ENCODE assay signal across 8 mouse cellular contexts in genomic region chr9:44487441-44487840, GRCm38 (mm10). TPM values are rescaled to one million over a fixed set of nuclear protein-coding genes. Genes with fewer than 3 reads are reported as not detected.
DNase-seq lines count a peak whose midpoint lies in the region; ATAC-seq and TF ChIP-seq lines count a peak whose summit lies in the region.

No protein-coding gene starts in this region.

- peak overlapping the region; percentile 83 for H3K27ac ChIP-seq in hindbrain, embryonic 14.5 days
- H3K27ac ChIP-seq in midbrain, embryonic 16.5 days (ENCODE audit: low read length), result peak overlapping the region; percentile 56; the same call in 1 of the 2 replicates

- H3K4me3 ChIP-seq in C2C12 (ENCODE audit: insufficient read depth, poor library complexity, severe bottlenecking), result no peak overlapping the region
- peak overlapping the region; percentile 72 for H3K4me3 ChIP-seq in hindbrain, embryonic 14.5 days (replicated peaks; ENCODE audit: low read length)
- H3K4me3 ChIP-seq in midbrain, embryonic 16.5 days (ENCODE audit: low read depth, low read length), result peak overlapping the region; percentile 24

- no peaks in the 10 kb centered on the region for H3K27me3 ChIP-seq in C2C12 (ENCODE audit: control insufficient read depth, insufficient read depth, insufficient read length)
- no peaks in the 10 kb centered on the region for H3K27me3 ChIP-seq in hindbrain, embryonic 14.5 days (ENCODE audit: control insufficient read depth, insufficient read depth, low read length)
- no peaks in the 10 kb centered on the region for H3K27me3 ChIP-seq in midbrain, embryonic 16.5 days (ENCODE audit: control insufficient read depth, insufficient read depth, low read depth, low read length)

- DNase-seq in adrenal gland, postnatal 14 days, result peak; percentile 93
- DNase-seq in gastrocnemius, adult 18-20 months (ENCODE audit: low spot score), result peak; percentile 93
- DNase-seq in hindbrain, embryonic 14.5 days (ENCODE audit: low spot score), result no peak
- DNase-seq in liver, result peak; percentile 28
- DNase-seq in Muller cell, postnatal 12 days (ENCODE audit: inconsistent ontology term), result no peak
- no peak for DNase-seq in layer of hippocampus, postnatal 25 days (ENCODE audit: extremely low spot score in 1 of 2, low spot score in 1 of 2)

- TF ChIP-seq CTCF in C2C12 (IDR thresholded peaks at IDR 0.05; ENCODE audit: control insufficient read depth, insufficient read depth, insufficient read length), result no peak

- H3K79me3 ChIP-seq in C2C12 (ENCODE audit: low read depth), result peaks cover 76% of the 10 kb centered on the region

- peaks cover 7% of the 10 kb centered on the region for H3K36me3 ChIP-seq in C2C12 (ENCODE audit: control insufficient read depth, insufficient read depth)
- no peaks in the 10 kb centered on the region for H3K36me3 ChIP-seq in hindbrain, embryonic 14.5 days (replicated peaks; ENCODE audit: control insufficient read depth, insufficient read depth)
- H3K36me3 ChIP-seq in midbrain, embryonic 16.5 days (ENCODE audit: control insufficient read depth, insufficient read depth, low read length), result no peaks in the 10 kb centered on the region; the same call in 1 of the 2 replicates

- no peaks in the 10 kb centered on the region for H3K9me3 ChIP-seq in hindbrain, embryonic 14.5 days (ENCODE audit: control insufficient read depth, low read length)
- H3K9me3 ChIP-seq in midbrain, embryonic 16.5 days (replicated peaks; ENCODE audit: control insufficient read depth, low read length, poor library complexity, severe bottlenecking), result no peaks in the 10 kb centered on the region

- WGBS in hindbrain, embryonic 14.5 days, result 17% methylated on average over 7 of the region's 7 CpGs
- WGBS in midbrain, embryonic 16.5 days, result 9% methylated on average over 7 of the region's 7 CpGs

- H3K4me2 ChIP-seq in hindbrain, embryonic 14.5 days (replicated peaks), result peak overlapping the region; percentile 96
- peak overlapping the region; percentile 93 for H3K4me2 ChIP-seq in midbrain, embryonic 16.5 days (ENCODE audit: low read length)

- peaks cover 80% of the 10 kb centered on the region for H3K4me1 ChIP-seq in hindbrain, embryonic 14.5 days (replicated peaks; ENCODE audit: control insufficient read depth, insufficient read depth, low read length)
- peaks cover 71% of the 10 kb centered on the region for H3K4me1 ChIP-seq in midbrain, embryonic 16.5 days (ENCODE audit: control insufficient read depth, insufficient read depth, low read length)

- H3K79me2 ChIP-seq in C2C12 (ENCODE audit: control insufficient read depth, insufficient read depth), result peaks cover 99% of the 10 kb centered on the region

- peak overlapping the region; percentile 95 for H3K9ac ChIP-seq in hindbrain, embryonic 14.5 days
- peak overlapping the region; percentile 49; the same call in 1 of the 2 replicates for H3K9ac ChIP-seq in midbrain, embryonic 16.5 days (ENCODE audit: low read depth, low read length)

- no peak for ATAC-seq in hindbrain, embryonic 14.5 days (ENCODE audit: low FRiP score)
- ATAC-seq in midbrain, embryonic 16.5 days, result no peak

- peak overlapping the region; percentile 31 for H3ac ChIP-seq in C2C12 (ENCODE audit: control insufficient read depth, insufficient read length, low read depth)

TF ChIP-seq in C2C12, 6 proteins besides CTCF, POLR2A, EP300 and RAD21:
- TF ChIP-seq CEBPB (IDR thresholded peaks at IDR 0.05; ENCODE audit: low read depth), result no peak
- TF ChIP-seq MYOG (IDR thresholded peaks at IDR 0.05; ENCODE audit: control insufficient read depth, extremely low read depth, insufficient read length), result no peak
- TF ChIP-seq USF1 (IDR thresholded peaks at IDR 0.05; ENCODE audit: low read depth), result no peak
- no peak for TF ChIP-seq FOSL1 (IDR thresholded peaks at IDR 0.05; ENCODE audit: insufficient read depth, low read length, poor library complexity, severe bottlenecking)
- TF ChIP-seq MYOD1 (IDR thresholded peaks at IDR 0.05; ENCODE audit: control insufficient read depth, insufficient read length, low read depth), result no peak
- TF ChIP-seq MAX (IDR thresholded peaks at IDR 0.05), result no peak

RNA-seq across cellular contexts. Expression of gene Bcl9l, which starts 4.8 kb away (rescaled TPM):
- polyA plus RNA-seq in C2C12 (2012; fragmentation: generic; extraction: Trizol), result 31.4 TPM
- total RNA-seq in adrenal gland, postnatal 14 days (2021), result 59.3 and 61.7 TPM in 2 replicates
- total RNA-seq in gastrocnemius, adult 18-20 months (2021), result 10 to 100 TPM; 36.0 to 36.6 TPM
- 11.6 and 13.5 TPM in 2 replicates for polyA plus RNA-seq in hindbrain, embryonic 14.5 days (2014; fragmentation: Nextera tagmentation; extraction: Ambion mirVana)
- polyA plus RNA-seq in midbrain, embryonic 16.5 days (2015; fragmentation: Nextera tagmentation; extraction: Ambion mirVana), result 10.7 and 10.8 TPM in 2 replicates
- 10 to 100 TPM; 59.2 to 78.1 TPM for total RNA-seq in layer of hippocampus, postnatal 25 days (2021)

RNA-seq across cellular contexts. Expression of gene Upk2, which starts 32.7 kb away (rescaled TPM):
- 0.04 TPM for polyA plus RNA-seq in C2C12 (2012; fragmentation: generic; extraction: Trizol)
- total RNA-seq in adrenal gland, postnatal 14 days (2021), result not detected in 2 replicates
- under 1 TPM; 0.43 to 0.83 TPM for total RNA-seq in gastrocnemius, adult 18-20 months (2021)
- polyA plus RNA-seq in hindbrain, embryonic 14.5 days (2014; fragmentation: Nextera tagmentation; extraction: Ambion mirVana), result not detected in 2 replicates
- polyA plus RNA-seq in midbrain, embryonic 16.5 days (2015; fragmentation: Nextera tagmentation; extraction: Ambion mirVana), result not detected in 2 replicates
- total RNA-seq in layer of hippocampus, postnatal 25 days (2021), result not detected

RNA-seq across cellular contexts. Expression of gene Foxr1, which starts 46.5 kb away (rescaled TPM):
- not detected for polyA plus RNA-seq in C2C12 (2012; fragmentation: generic; extraction: Trizol)
- total RNA-seq in adrenal gland, postnatal 14 days (2021), result not detected in 2 replicates
- total RNA-seq in gastrocnemius, adult 18-20 months (2021), result not detected
- polyA plus RNA-seq in hindbrain, embryonic 14.5 days (2014; fragmentation: Nextera tagmentation; extraction: Ambion mirVana), result not detected in 2 replicates
- not detected in 2 replicates for polyA plus RNA-seq in midbrain, embryonic 16.5 days (2015; fragmentation: Nextera tagmentation; extraction: Ambion mirVana)
- not detected for total RNA-seq in layer of hippocampus, postnatal 25 days (2021)

Comparison
In these comparisons a context has a peak if more than half of its experiments do, and no peak if none do; other contexts are left out.
1. DNase-seq: peak in adrenal gland, postnatal 14 days (single experiment), gastrocnemius, adult 18-20 months (single experiment) and liver (single experiment); none in hindbrain, embryonic 14.5 days (single experiment), Muller cell, postnatal 12 days (single experiment) and layer of hippocampus, postnatal 25 days (0 of 2).